Mouse (Mus musculus) naive thymus-derived CD4-positive, alpha-beta T cell, adult 5 months (primary cell): ENCODE data around the gene Sik3. TPM values are rescaled to one million over a fixed set of nuclear protein-coding genes. Genes with fewer than 3 reads are reported as not detected.

ENCODE experiments used
- polyA plus RNA-seq: library from polyadenylated mRNA; unstranded; fragments of 100-300 nt; shearing (Covaris generic); gene quantifications from one replicate; pipeline ENCODE4 v1.2.1, GENCODE M21; 2017

The Sik3 gene
- 60.0 TPM for polyA plus RNA-seq

DNA sequence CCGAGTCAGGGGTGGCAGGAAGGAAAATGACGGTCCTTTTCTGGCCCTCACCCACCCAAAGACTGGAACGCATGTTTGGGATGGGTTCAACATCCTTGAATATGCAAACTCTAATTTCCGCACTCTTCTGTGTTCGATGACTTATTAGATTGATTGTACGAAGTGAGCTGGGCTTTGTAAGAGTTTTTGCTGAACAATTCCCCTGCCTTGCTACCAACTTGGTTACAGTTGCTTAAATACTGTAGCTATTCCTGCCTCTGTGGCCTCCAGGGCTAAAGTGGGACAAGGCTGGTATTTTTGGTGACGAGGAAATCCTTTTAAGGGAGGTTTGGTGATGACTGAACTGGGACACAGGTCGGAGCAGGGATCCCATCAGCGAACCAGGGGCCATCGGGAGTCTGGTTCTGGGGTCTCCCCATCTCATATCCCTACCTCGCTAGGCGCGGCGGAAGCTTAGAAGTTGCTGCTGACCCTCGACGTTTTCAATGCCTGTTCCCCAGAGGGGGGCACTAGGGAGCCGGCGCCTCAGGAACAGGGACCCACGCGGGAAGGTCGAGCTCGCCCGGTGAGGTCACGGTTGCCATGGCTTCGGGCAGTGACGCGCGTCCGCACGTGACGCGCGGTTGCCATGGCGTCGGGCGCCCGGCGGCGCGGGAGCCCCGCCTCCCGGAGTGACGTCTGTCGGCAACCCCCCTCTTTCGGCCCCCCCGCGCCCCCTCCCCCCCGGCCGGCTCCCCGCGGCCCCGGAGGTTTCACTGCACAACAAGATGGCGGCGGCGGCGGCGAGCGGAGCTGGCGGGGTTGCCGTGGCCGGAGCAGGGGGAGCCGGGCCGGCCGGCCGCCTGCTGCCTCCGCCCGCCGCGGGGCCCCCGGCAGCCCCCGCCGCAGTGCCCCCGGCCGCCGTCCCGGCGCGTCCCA is at the start of gene Sik3, which contains the start of gene Pafah1b2:
Sik3 (plus strand) TSS at position 730 of the 918 bp plus-strand sequence.
Pafah1b2 (minus strand) TSS at position 600 of the 918 bp plus-strand sequence.

GRCm38 (mm10) chr9:46228491-46228890 is 215.9 kb downstream of the Sik3 start, which contains the start of gene Apoa1:
TSS of gene Apoa1 (plus strand) at chr9:46228580.

GRCm38 (mm10) chr9:46235596-46235648 is 222.8 kb downstream of the Sik3 start, which contains the start of gene Apoc3:
TSS of gene Apoc3 (minus strand) at chr9:46235636.

DNA sequence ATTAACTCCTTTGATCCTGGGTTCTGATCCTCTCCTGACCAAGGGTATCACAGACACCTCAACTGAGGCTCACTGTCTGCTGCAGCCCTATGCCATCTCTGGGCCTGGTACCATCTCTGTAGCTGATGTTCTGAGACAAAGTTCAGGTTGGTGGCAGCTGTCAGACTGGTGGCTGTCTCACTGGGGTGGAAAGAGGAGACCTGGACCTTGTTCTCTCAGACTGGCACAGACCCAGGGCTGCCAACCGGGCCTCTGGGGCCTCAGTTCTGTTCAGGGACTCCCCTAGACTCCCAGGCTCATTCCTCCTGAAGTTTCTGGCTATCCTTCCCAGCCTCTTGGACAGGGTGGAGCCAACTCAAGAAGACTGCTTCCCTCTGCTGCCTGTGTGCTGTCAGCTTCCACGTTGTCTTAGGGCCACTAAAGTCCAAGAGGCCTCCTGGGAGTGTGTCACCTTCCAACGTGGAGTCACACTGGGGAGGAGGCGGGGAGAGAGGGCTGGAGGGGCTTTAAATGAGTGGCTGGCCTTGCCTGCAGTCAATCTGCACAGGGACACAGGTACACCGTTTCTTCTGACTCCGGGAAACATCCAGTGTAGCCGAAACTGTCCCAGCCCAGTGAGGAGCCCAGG is 228.0 kb downstream of the Sik3 start, which contains the start of gene Apoa4:
Apoa4 (plus strand) TSS at position 171 of the 628 bp plus-strand sequence.

DNA sequence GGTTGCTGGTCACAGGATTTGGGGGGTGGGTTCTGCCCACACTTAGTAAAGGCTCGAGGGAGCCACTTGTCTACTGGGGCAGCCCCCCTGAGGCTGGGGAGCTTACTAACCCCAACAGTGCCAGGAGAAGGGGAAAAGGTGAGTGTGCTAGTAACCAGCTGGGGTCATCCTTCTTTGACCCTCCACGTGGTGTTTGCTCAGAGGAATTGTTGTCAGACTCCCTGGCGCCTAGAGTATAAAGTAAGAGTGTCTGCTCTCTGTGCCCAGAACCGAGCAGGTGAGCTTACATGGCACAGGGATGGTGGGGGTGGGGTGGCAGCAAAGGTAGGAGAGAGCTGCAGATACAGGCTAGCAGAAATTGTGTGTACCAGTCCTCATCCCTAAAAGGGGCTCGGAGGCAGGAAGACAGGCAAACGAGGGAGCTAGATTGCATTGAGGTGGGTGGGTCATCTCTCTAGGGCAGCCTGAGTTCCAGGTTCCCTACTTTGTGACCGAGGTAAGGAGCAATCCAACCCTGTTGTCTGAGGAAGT is 255.8 kb downstream of the Sik3 start, which contains the start of gene Apoa5:
Apoa5 (plus strand) TSS at position 291 of the 531 bp plus-strand sequence.

DNA sequence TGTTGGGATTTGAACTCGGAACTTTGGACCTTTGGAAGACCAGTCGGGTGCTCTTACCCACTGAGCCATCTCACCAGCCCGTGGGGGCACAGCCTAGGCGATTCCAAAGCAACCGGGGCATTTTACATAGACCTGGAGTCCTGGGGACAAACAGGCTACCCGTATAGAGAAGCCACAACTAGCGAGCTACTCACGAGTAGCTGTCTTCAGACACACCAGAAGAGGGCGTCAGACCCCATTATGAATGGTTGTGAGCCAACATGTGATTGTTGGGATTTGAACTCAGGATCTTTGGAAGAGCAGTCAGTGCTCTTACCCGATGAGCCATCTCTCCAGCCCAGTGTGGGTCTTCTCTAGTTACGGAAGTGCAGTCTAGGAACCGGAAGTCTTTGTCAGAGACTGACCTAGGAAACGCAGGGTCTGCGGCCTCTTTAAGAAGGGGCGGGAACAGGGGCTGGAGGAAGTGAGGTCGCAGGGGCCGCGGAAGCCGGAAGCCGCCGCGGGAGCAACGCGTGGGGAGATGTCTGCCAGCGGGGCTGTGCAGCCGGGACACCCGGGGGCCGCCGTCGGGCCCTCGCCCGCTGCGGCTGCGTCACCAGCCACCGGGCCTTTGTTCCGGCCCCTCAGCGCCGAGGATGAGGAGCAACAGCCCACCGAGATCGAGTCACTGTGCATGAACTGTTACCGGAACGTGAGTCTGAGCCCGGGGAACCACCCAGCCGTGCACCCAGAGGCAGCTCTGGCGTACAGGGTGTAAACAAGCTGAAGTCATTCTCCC is 260.2 kb downstream of the Sik3 start, which contains the start of gene Zpr1:
Zpr1 (plus strand) TSS at position 388 of the 778 bp plus-strand sequence.

Other genes with a start within 250 kb of the Sik3 start
- gene Cep164, start 184.1 kb upstream of the Sik3 start, polyA plus RNA-seq = 21.8 TPM
- gene Bace1, start 174.2 kb upstream of the Sik3 start, polyA plus RNA-seq = 2.8 TPM
- 64.8 TPM for gene Pcsk7, start 106.3 kb upstream of the Sik3 start, polyA plus RNA-seq
- gene Rnf214, start 105.9 kb upstream of the Sik3 start, polyA plus RNA-seq = 33.3 TPM
- 2.6 TPM for gene Tagln, start 76.8 kb upstream of the Sik3 start, polyA plus RNA-seq
- gene Sidt2, start 57.6 kb upstream of the Sik3 start, polyA plus RNA-seq = 473 TPM
- 87.2 TPM for gene Pafah1b2, start 130 bp upstream of the Sik3 start, polyA plus RNA-seq
- not detected for gene Apoa1, start 215.8 kb downstream of the Sik3 start, polyA plus RNA-seq
- not detected for gene Apoc3, start 222.8 kb downstream of the Sik3 start, polyA plus RNA-seq
- not detected for gene Apoa4, start 227.9 kb downstream of the Sik3 start, polyA plus RNA-seq